Mouse (Mus musculus): Measurements from ENCODE around the gene C2cd4b. TPM values are rescaled to one million over a fixed set of nuclear protein-coding genes. Genes with fewer than 3 reads are reported as not detected.

Gene C2cd4b
- polyA plus RNA-seq, 1 experiment from 2014 or later: 2.7 TPM

DNA sequence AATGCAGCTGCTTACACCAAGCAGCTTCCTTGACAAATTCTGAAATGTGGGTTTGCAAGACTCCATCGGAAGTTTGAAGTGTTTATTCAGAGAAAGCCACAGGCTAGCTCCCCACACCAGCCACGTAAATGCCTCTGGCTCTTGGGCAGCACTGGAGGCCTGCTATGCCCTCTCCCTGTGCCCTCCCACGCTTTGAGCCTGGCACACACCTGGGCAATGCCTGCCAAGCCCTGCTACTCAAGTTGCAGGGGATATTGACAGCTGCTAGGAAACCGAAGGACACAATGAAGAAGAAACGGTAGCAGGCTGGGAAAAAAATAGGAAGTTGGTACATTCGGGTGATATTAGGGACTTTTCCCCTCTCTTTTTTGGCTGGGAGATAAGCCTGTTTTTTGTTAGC is 15.0 kb downstream of the C2cd4b start:
- Histone ChIP-seq H3K4me1 (replicated peaks) (peaks cover 22% of the 10 kb centered on the region), H3K36me3 (no peaks in the 10 kb centered on the region), H3K4me3 (no peak overlapping the region), H3K9me3 (replicated peaks) (peaks cover 4% of the 10 kb centered on the region; the same call in 1 of the 2 replicates), H3K27me3 (replicated peaks) (0 out of 2 replicates have a peak, but pooled peaks cover 11% of the 10 kb centered on the region), H3K27ac (ENCODE audit: poor library complexity, severe bottlenecking) (no peak overlapping the region), H3K9ac (no peak overlapping the region), H3K4me2 (no peak overlapping the region)
- ATAC-seq (ENCODE audit: insufficient number of reproducible peaks, low FRiP score): no peak
- WGBS: 65% methylated on average over 6 of the region's 6 CpGs

GRCm38 (mm10) chr9:67778553-67778952 is 19.3 kb downstream of the C2cd4b start:
- Histone ChIP-seq H3K27me3 (replicated peaks) (peaks cover 11% of the 10 kb centered on the region; the same call in 1 of the 2 replicates), H3K9ac (no peak overlapping the region), H3K4me1 (replicated peaks) (peaks cover 6% of the 10 kb centered on the region; the same call in 1 of the 2 replicates), H3K4me3 (no peak overlapping the region), H3K4me2 (no peak overlapping the region), H3K9me3 (replicated peaks) (peaks cover 4% of the 10 kb centered on the region; the same call in 1 of the 2 replicates), H3K27ac (ENCODE audit: poor library complexity, severe bottlenecking) (no peak overlapping the region), H3K36me3 (no peaks in the 10 kb centered on the region)
- no peak for ATAC-seq (ENCODE audit: insufficient number of reproducible peaks, low FRiP score)
- 33% methylated on average over 8 of the region's 8 CpGs for WGBS

DNA sequence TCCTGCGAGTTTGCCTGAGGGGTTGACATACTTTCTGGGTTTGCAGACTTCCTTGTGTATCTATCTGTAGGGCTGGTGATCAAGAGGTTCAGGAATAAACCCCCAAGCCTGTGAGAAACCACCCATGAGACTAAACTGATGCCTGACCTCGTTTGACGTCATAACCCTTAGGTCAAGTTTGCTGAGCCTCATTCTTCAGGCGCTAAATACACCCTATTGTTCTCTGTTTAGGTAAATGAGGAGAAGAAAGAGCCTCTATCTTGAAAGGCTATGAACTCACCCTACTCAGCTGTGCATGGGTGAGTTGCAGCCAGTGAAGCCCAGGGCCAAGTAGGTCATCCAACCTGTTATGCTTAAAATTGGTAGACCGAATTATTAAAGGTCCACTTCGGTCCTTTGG is 23.5 kb downstream of the C2cd4b start:
- WGBS: 70% methylated on average over 6 of the region's 6 CpGs
- Histone ChIP-seq H3K4me1 (replicated peaks) (peaks cover 6% of the 10 kb centered on the region; the same call in 1 of the 2 replicates), H3K9ac (no peak overlapping the region)

GRCm38 (mm10) chr9:67783464-67783863 is 24.2 kb downstream of the C2cd4b start:
- 89% methylated on average over 3 of the region's 3 CpGs for WGBS

More for the DNA sequence above, 23.5 kb downstream of the C2cd4b start:
- no peak overlapping the region for H3K4me2 ChIP-seq
- H3K27me3 ChIP-seq (replicated peaks): peaks cover 5% of the 10 kb centered on the region; the same call in 1 of the 2 replicates
- no peaks in the 10 kb centered on the region for H3K36me3 ChIP-seq
- no peak for ATAC-seq (ENCODE audit: insufficient number of reproducible peaks, low FRiP score)
- H3K9me3 ChIP-seq (replicated peaks): 0 out of 2 replicates have a peak, but pooled peaks cover 5% of the 10 kb centered on the region
- no peak overlapping the region for H3K4me3 ChIP-seq
- no peak overlapping the region for H3K27ac ChIP-seq (ENCODE audit: poor library complexity, severe bottlenecking)

DNA sequence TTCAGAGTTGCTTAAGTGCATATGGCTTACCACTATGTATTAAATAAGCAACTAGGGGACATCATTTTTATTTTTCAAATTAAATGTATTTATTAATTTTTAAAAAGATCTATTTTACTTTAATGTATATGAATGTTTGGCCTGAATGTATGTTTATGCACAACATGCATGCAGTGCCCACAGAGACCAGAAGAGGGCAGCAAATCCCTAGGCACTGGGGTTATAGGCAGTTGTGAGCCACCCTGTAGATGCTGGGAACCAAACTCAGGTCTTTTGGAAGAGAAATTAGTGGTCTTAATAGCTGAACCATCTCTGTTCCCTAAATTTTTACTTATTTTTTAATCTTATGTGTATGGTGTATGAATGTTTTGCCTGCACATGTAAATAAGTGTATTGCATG is 24.7 kb downstream of the C2cd4b start:
- peaks cover 3% of the 10 kb centered on the region; the same call in 1 of the 2 replicates for H3K27me3 ChIP-seq (replicated peaks)
- H3K27ac ChIP-seq (ENCODE audit: poor library complexity, severe bottlenecking): no peak overlapping the region
- no peak overlapping the region for H3K9ac ChIP-seq
- H3K4me3 ChIP-seq: no peak overlapping the region
- no peaks in the 10 kb centered on the region for H3K4me1 ChIP-seq (replicated peaks)
- no peaks in the 10 kb centered on the region for H3K36me3 ChIP-seq
- H3K4me2 ChIP-seq: no peak overlapping the region
- H3K9me3 ChIP-seq (replicated peaks): 0 out of 2 replicates have a peak, but pooled peaks cover 5% of the 10 kb centered on the region
- no peak for ATAC-seq (ENCODE audit: insufficient number of reproducible peaks, low FRiP score)

More at GRCm38 (mm10) chr9:67783464-67783863, 24.2 kb downstream of the C2cd4b start:
- no peak overlapping the region for H3K9ac ChIP-seq
- peaks cover 3% of the 10 kb centered on the region; the same call in 1 of the 2 replicates for H3K27me3 ChIP-seq (replicated peaks)
- no peaks in the 10 kb centered on the region for H3K36me3 ChIP-seq
- ATAC-seq (ENCODE audit: insufficient number of reproducible peaks, low FRiP score): no peak
- H3K4me3 ChIP-seq: no peak overlapping the region
- H3K27ac ChIP-seq (ENCODE audit: poor library complexity, severe bottlenecking): no peak overlapping the region
- H3K4me2 ChIP-seq: no peak overlapping the region
- 0 out of 2 replicates have a peak, but pooled peaks cover 5% of the 10 kb centered on the region for H3K9me3 ChIP-seq (replicated peaks)
- peaks cover 3% of the 10 kb centered on the region; the same call in 1 of the 2 replicates for H3K4me1 ChIP-seq (replicated peaks)

- H3K9me3 ChIP-seq (replicated peaks): 0 out of 2 replicates have a peak, but pooled peaks cover 5% of the 10 kb centered on the region
- ATAC-seq (ENCODE audit: insufficient number of reproducible peaks, low FRiP score): no peak
These were observed 27.1 kb downstream of the C2cd4b start for GRCm38 (mm10) chr9:67786311-67786710.

DNA sequence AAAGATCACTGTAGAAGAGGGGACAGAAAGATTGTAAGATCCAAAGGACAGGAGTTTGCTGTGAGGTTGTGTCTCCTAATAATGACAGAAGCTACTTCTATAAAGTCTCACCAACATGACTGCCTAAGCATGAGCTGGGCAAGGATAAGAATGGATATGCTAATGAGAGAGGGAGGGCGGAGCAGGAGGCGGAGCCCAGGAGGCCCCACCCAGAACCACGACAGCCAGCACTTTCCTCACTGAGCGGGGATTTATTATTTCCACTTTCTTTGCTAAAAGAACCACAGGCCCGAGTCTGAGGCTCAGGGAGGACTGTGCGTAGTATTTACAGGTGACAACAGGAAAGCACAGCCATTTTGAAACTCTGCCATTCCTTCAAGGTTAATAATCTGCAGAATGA is 28.4 kb downstream of the C2cd4b start:
- Histone ChIP-seq H3K4me1 (replicated peaks) (0 out of 2 replicates have a peak, but pooled peaks cover 5% of the 10 kb centered on the region), H3K4me2 (no peak overlapping the region), H3K27me3 (replicated peaks) (no peaks in the 10 kb centered on the region), H3K9me3 (replicated peaks) (0 out of 2 replicates have a peak, but pooled peaks cover 5% of the 10 kb centered on the region), H3K27ac (ENCODE audit: poor library complexity, severe bottlenecking) (no peak overlapping the region), H3K4me3 (no peak overlapping the region), H3K36me3 (no peaks in the 10 kb centered on the region), H3K9ac (no peak overlapping the region)
- ATAC-seq (ENCODE audit: insufficient number of reproducible peaks, low FRiP score): no peak
- WGBS: 64% methylated on average over 6 of the region's 6 CpGs

More at GRCm38 (mm10) chr9:67786311-67786710, 27.1 kb downstream of the C2cd4b start:
- Histone ChIP-seq H3K4me3 (no peak overlapping the region), H3K9ac (no peak overlapping the region), H3K36me3 (no peaks in the 10 kb centered on the region), H3K27ac (ENCODE audit: poor library complexity, severe bottlenecking) (no peak overlapping the region), H3K4me2 (no peak overlapping the region), H3K27me3 (replicated peaks) (no peaks in the 10 kb centered on the region), H3K4me1 (replicated peaks) (0 out of 2 replicates have a peak, but pooled peaks cover 2% of the 10 kb centered on the region)
- 87% methylated on average over 7 of the region's 7 CpGs for WGBS

DNA sequence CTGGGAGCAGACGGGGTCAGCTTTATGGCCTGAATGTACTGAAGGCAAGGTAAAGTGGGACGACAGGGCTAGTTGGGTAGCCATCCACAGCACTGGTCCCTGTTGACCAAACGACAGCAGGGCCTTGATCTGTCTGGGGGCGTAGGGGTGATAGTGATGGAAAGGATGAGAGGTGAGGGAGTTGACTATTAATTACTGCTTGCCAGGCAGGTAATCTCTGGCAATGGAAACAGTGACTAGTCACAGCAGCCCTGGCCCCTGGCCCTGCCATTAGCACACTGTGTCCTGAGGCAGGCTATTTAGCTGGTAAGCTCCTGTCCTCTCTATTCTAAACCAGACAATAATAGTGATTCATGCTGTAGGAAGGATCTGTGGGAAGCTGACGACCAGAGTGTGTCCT is 33.2 kb downstream of the C2cd4b start:
- no peak overlapping the region for H3K9ac ChIP-seq
- no peak overlapping the region for H3K4me2 ChIP-seq
- no peaks in the 10 kb centered on the region for H3K36me3 ChIP-seq
- WGBS: 64% methylated on average over 5 of the region's 5 CpGs
- H3K4me3 ChIP-seq: no peak overlapping the region
- ATAC-seq (ENCODE audit: insufficient number of reproducible peaks, low FRiP score): no peak
- peaks cover 28% of the 10 kb centered on the region for H3K4me1 ChIP-seq (replicated peaks)
- no peaks in the 10 kb centered on the region for H3K9me3 ChIP-seq (replicated peaks)
- H3K27me3 ChIP-seq (replicated peaks): peaks cover 9% of the 10 kb centered on the region
- H3K27ac ChIP-seq (ENCODE audit: poor library complexity, severe bottlenecking): no peak overlapping the region

GRCm38 (mm10) chr9:67793501-67793900 is 34.3 kb downstream of the C2cd4b start:
- no peak overlapping the region for H3K9ac ChIP-seq
- H3K9me3 ChIP-seq (replicated peaks): no peaks in the 10 kb centered on the region
- H3K4me2 ChIP-seq: no peak overlapping the region
- WGBS: 68% methylated on average over 6 of the region's 6 CpGs
- no peak for ATAC-seq (ENCODE audit: insufficient number of reproducible peaks, low FRiP score)
- H3K27me3 ChIP-seq (replicated peaks): peaks cover 9% of the 10 kb centered on the region
- peaks cover 32% of the 10 kb centered on the region for H3K4me1 ChIP-seq (replicated peaks)
- H3K27ac ChIP-seq (ENCODE audit: poor library complexity, severe bottlenecking): no peak overlapping the region
- no peaks in the 10 kb centered on the region for H3K36me3 ChIP-seq
- no peak overlapping the region for H3K4me3 ChIP-seq

DNA sequence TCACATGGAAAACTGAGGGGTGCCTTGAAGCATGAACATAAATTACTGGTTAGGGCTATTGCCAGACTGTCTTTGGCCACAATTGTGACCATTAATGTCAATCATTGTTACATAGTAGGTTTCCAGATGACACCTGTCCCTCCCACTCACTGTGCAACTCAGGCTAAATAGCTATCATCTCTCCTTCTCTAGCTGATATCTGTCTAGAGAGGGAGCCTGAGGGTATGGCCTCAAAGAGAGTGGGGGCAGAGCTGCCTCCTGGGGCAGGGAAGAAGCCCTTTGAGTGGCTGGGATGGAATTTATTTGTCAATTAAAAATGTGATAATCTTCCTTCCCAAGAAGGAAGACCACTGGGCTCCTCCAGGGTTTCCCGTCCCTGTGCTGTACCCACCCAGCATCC is 35.0 kb downstream of the C2cd4b start:
- H3K27ac ChIP-seq (ENCODE audit: poor library complexity, severe bottlenecking): no peak overlapping the region
- H3K36me3 ChIP-seq: no peaks in the 10 kb centered on the region
- H3K4me1 ChIP-seq (replicated peaks): peaks cover 39% of the 10 kb centered on the region
- peaks cover 9% of the 10 kb centered on the region for H3K27me3 ChIP-seq (replicated peaks)
- no peak overlapping the region for H3K9ac ChIP-seq
- H3K9me3 ChIP-seq (replicated peaks): no peaks in the 10 kb centered on the region
- ATAC-seq (ENCODE audit: insufficient number of reproducible peaks, low FRiP score): no peak
- H3K4me2 ChIP-seq: no peak overlapping the region
- 83% methylated on average over 1 of the region's 1 CpGs for WGBS
- H3K4me3 ChIP-seq: no peak overlapping the region

DNA sequence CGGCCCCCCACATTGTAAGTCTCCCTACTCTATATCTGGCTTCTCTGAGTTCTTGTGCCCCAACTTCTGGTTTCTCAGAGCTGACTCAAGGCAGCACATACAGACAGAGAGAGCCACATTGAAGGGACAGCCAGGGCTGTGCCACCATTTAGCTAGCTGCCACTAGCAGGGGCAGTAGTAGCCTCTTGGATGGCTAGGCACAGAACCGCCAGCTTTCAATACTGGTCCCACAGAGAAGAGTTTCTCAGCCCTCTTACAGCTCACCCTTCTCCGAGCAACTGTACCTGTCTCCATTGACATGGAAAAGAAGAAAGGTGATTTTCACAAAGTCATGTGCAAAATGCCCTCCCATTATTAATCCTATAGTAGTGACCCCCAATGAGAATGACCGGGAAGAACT is 35.4 kb downstream of the C2cd4b start:
- no peaks in the 10 kb centered on the region for H3K9me3 ChIP-seq (replicated peaks)
- no peak overlapping the region for H3K27ac ChIP-seq (ENCODE audit: poor library complexity, severe bottlenecking)
- no peak overlapping the region for H3K4me2 ChIP-seq
- H3K9ac ChIP-seq: no peak overlapping the region
- WGBS: 93% methylated on average over 4 of the region's 4 CpGs
- peaks cover 9% of the 10 kb centered on the region for H3K27me3 ChIP-seq (replicated peaks)
- H3K36me3 ChIP-seq: no peaks in the 10 kb centered on the region
- ATAC-seq (ENCODE audit: insufficient number of reproducible peaks, low FRiP score): no peak
- H3K4me1 ChIP-seq (replicated peaks): peaks cover 43% of the 10 kb centered on the region
- H3K4me3 ChIP-seq: no peak overlapping the region

- ATAC-seq (ENCODE audit: insufficient number of reproducible peaks, low FRiP score): no peak
- Histone ChIP-seq H3K36me3 (no peaks in the 10 kb centered on the region), H3K4me3 (no peak overlapping the region), H3K27ac (ENCODE audit: poor library complexity, severe bottlenecking) (no peak overlapping the region), H3K27me3 (replicated peaks) (peaks cover 9% of the 10 kb centered on the region), H3K9ac (no peak overlapping the region), H3K4me1 (replicated peaks) (peaks cover 45% of the 10 kb centered on the region), H3K9me3 (replicated peaks) (no peaks in the 10 kb centered on the region), H3K4me2 (no peak overlapping the region)
- 76% methylated on average over 14 of the region's 14 CpGs for WGBS
These were observed 36.0 kb downstream of the C2cd4b start for GRCm38 (mm10) chr9:67795205-67795675.

Data from heart, embryonic 12.5 days (tissue).